ENCODE assay signal across 8 mouse cellular contexts in the genomic region with DNA sequence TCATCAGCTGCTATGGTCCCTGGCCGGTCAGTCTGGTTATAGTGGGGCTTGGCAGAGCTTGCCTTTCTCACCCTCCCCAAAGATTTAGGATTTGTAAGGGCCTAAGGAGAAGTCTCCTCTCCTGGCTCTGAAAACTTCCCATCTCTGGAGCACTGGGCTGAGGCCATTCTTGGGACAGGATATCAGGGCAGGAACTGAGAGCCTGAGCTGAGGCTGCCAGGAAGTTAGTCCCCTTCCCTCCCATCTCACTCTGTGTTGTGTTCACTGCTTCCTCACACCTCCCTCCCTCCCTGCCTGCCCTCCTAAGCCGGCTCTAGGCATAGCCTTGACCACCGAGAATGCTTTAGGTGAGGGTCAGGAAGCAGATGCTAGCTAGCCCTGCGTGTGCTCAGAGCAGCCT. TPM values are rescaled to one million over a fixed set of nuclear protein-coding genes. Genes with fewer than 3 reads are reported as not detected.
A peak's percentile ranks its signal among the peaks of the same experiment; 100 is the strongest.
DNase-seq lines count a peak whose midpoint lies in the region; ATAC-seq and TF ChIP-seq lines count a peak whose summit lies in the region.

No protein-coding gene starts in this region.

- H3K4me1 ChIP-seq in forebrain, embryonic 10.5 days: peaks cover 82% of the 10 kb centered on the region
- peaks cover 62% of the 10 kb centered on the region for H3K4me1 ChIP-seq in hindbrain, postnatal 0 days (ENCODE audit: insufficient read depth, low read length)
- H3K4me1 ChIP-seq in midbrain, embryonic 15.5 days: peaks cover 75% of the 10 kb centered on the region

- H3K27me3 ChIP-seq in forebrain, embryonic 10.5 days (ENCODE audit: poor library complexity, severe bottlenecking): no peaks in the 10 kb centered on the region
- H3K27me3 ChIP-seq in hindbrain, postnatal 0 days (ENCODE audit: insufficient read depth, low read length): no peaks in the 10 kb centered on the region
- no peaks in the 10 kb centered on the region for H3K27me3 ChIP-seq in midbrain, embryonic 15.5 days (replicated peaks)

- peak in 1 of 2 experiments; percentile 11 for DNase-seq in layer of hippocampus, adult 2 months (ENCODE audit: low spot score in 2 of 2)
- DNase-seq in layer of hippocampus, adult 18-20 months (ENCODE audit: low spot score in 2 of 2): no peak
- DNase-seq in forebrain, embryonic 10.5 days (ENCODE audit: extremely low spot score, low spot score): peak; percentile 42
- no peak for DNase-seq in hindbrain, postnatal 0 days (ENCODE audit: low spot score)
- no peak for DNase-seq in thymus, postnatal 25 days
- no peak for DNase-seq in layer of hippocampus, postnatal 36 days

- peaks cover 37% of the 10 kb centered on the region for H3K36me3 ChIP-seq in forebrain, embryonic 10.5 days (replicated peaks)
- H3K36me3 ChIP-seq in hindbrain, postnatal 0 days (ENCODE audit: insufficient read depth, low read length): peaks cover 11% of the 10 kb centered on the region
- peaks cover 4% of the 10 kb centered on the region; the same call in 1 of the 2 replicates for H3K36me3 ChIP-seq in midbrain, embryonic 15.5 days (replicated peaks)

- 5% methylated on average over 4 of the region's 4 CpGs for WGBS in forebrain, embryonic 10.5 days
- 11% methylated on average over 4 of the region's 4 CpGs for WGBS in hindbrain, postnatal 0 days
- WGBS in midbrain, embryonic 15.5 days: under 1% methylated on average over 4 of the region's 4 CpGs

- H3K4me2 ChIP-seq in hindbrain, postnatal 0 days (ENCODE audit: low read depth, low read length): peak overlapping the region; percentile 95
- H3K4me2 ChIP-seq in midbrain, embryonic 15.5 days: peak overlapping the region; percentile 83

- ATAC-seq in hindbrain, postnatal 0 days: no peak
- no peak for ATAC-seq in midbrain, embryonic 15.5 days (replicated peaks)
- ATAC-seq in inflammation-experienced regulatory T-cells, adult 6 months: no peak

- peak overlapping the region; percentile 95 for H3K9ac ChIP-seq in hindbrain, postnatal 0 days (replicated peaks; ENCODE audit: low read length)
- peak overlapping the region; percentile 97 for H3K9ac ChIP-seq in midbrain, embryonic 15.5 days

- TF ChIP-seq CTCF in layer of hippocampus, adult 2 months (conservative IDR thresholded peaks at IDR 0.05): no peak
- TF ChIP-seq CTCF in hindbrain, postnatal 0 days (IDR thresholded peaks at IDR 0.05; ENCODE audit: low read depth): no peak

- no peaks in the 10 kb centered on the region for H3K9me3 ChIP-seq in forebrain, embryonic 10.5 days
- no peaks in the 10 kb centered on the region for H3K9me3 ChIP-seq in hindbrain, postnatal 0 days (ENCODE audit: low read length)
- no peaks in the 10 kb centered on the region for H3K9me3 ChIP-seq in midbrain, embryonic 15.5 days

- peak overlapping the region; percentile 98 for H3K4me3 ChIP-seq in layer of hippocampus, adult 2 months
- H3K4me3 ChIP-seq in forebrain, embryonic 10.5 days: peak overlapping the region; percentile 85
- peak overlapping the region; percentile 77; the same call in 1 of the 2 replicates for H3K4me3 ChIP-seq in hindbrain, postnatal 0 days (ENCODE audit: low read length)
- H3K4me3 ChIP-seq in midbrain, embryonic 15.5 days: peak overlapping the region; percentile 89

- H3K27ac ChIP-seq in layer of hippocampus, adult 2 months: peak overlapping the region; percentile 95
- H3K27ac ChIP-seq in forebrain, embryonic 10.5 days: peak overlapping the region; percentile 96
- H3K27ac ChIP-seq in hindbrain, postnatal 0 days: peak overlapping the region; percentile 98
- H3K27ac ChIP-seq in midbrain, embryonic 15.5 days: peak overlapping the region; percentile 96

RNA-seq across cellular contexts. Expression of gene Pea15a, which starts 3.0 kb away (rescaled TPM):
- 100 to 1,000 TPM; 421 to 428 TPM for total RNA-seq in layer of hippocampus, adult 2 months (2021)
- total RNA-seq in layer of hippocampus, adult 18-20 months (2021): 100 to 1,000 TPM; 445 to 478 TPM
- 282 and 292 TPM in 2 replicates for polyA plus RNA-seq in forebrain, embryonic 10.5 days (2016; fragmentation: Nextera tagmentation; extraction: Ambion mirVana)
- total RNA-seq in hindbrain, postnatal 0 days (2014; rRNA removed): 289 and 309 TPM in 2 replicates
- 503 and 511 TPM in 2 replicates for polyA plus RNA-seq in hindbrain, postnatal 0 days (2015; fragmentation: Nextera tagmentation; extraction: Ambion mirVana)
- polyA plus RNA-seq in midbrain, embryonic 15.5 days (2015; fragmentation: Nextera tagmentation; extraction: Ambion mirVana): 437 and 473 TPM in 2 replicates
- 100 to 1,000 TPM; 418 to 426 TPM for total RNA-seq in layer of hippocampus, postnatal 36 days (2021)
- polyA plus RNA-seq in inflammation-experienced regulatory T-cells, adult 6 months (2017; shearing (Covaris generic)): 10 to 100 TPM; 46.0 to 50.6 (median 47.6) TPM

RNA-seq across cellular contexts. Expression of gene Casq1, which starts 16.1 kb away (rescaled TPM):
- under 1 TPM; 0.37 to 0.51 TPM for total RNA-seq in layer of hippocampus, adult 2 months (2021)
- under 1 TPM; 0.54 to 0.71 TPM for total RNA-seq in layer of hippocampus, adult 18-20 months (2021)
- 0.69 and 0.99 TPM in 2 replicates for polyA plus RNA-seq in forebrain, embryonic 10.5 days (2016; fragmentation: Nextera tagmentation; extraction: Ambion mirVana)
- total RNA-seq in hindbrain, postnatal 0 days (2014; rRNA removed): 0.78 and 2.4 TPM in 2 replicates
- polyA plus RNA-seq in hindbrain, postnatal 0 days (2015; fragmentation: Nextera tagmentation; extraction: Ambion mirVana): 1.7 and 2.0 TPM in 2 replicates
- polyA plus RNA-seq in midbrain, embryonic 15.5 days (2015; fragmentation: Nextera tagmentation; extraction: Ambion mirVana): 1.7 and 2.7 TPM in 2 replicates
- total RNA-seq in layer of hippocampus, postnatal 36 days (2021): under 1 TPM in 1 of 2 experiments, not detected in 1; 0.87 TPM
- not detected for polyA plus RNA-seq in inflammation-experienced regulatory T-cells, adult 6 months (2017; shearing (Covaris generic))

RNA-seq across cellular contexts. Expression of gene Atp1a4, which starts 54.6 kb away (rescaled TPM):
- not detected for total RNA-seq in layer of hippocampus, adult 2 months (2021)
- total RNA-seq in layer of hippocampus, adult 18-20 months (2021): not detected
- polyA plus RNA-seq in forebrain, embryonic 10.5 days (2016; fragmentation: Nextera tagmentation; extraction: Ambion mirVana): not detected in 2 replicates
- total RNA-seq in hindbrain, postnatal 0 days (2014; rRNA removed): 0.10 TPM in 1 of 2 replicates, not detected in the other
- polyA plus RNA-seq in hindbrain, postnatal 0 days (2015; fragmentation: Nextera tagmentation; extraction: Ambion mirVana): 0.05 TPM in 1 of 2 replicates, not detected in the other
- 0.05 TPM in 1 of 2 replicates, not detected in the other for polyA plus RNA-seq in midbrain, embryonic 15.5 days (2015; fragmentation: Nextera tagmentation; extraction: Ambion mirVana)
- not detected for total RNA-seq in layer of hippocampus, postnatal 36 days (2021)
- polyA plus RNA-seq in inflammation-experienced regulatory T-cells, adult 6 months (2017; shearing (Covaris generic)): not detected

RNA-seq across cellular contexts. Expression of gene Dcaf8, which starts 55.7 kb away (rescaled TPM):
- 100 to 1,000 TPM; 114 to 116 TPM for total RNA-seq in layer of hippocampus, adult 2 months (2021)
- 100 to 1,000 TPM; 111 to 115 TPM for total RNA-seq in layer of hippocampus, adult 18-20 months (2021)
- 132 and 138 TPM in 2 replicates for polyA plus RNA-seq in forebrain, embryonic 10.5 days (2016; fragmentation: Nextera tagmentation; extraction: Ambion mirVana)
- total RNA-seq in hindbrain, postnatal 0 days (2014; rRNA removed): 67.1 and 73.0 TPM in 2 replicates
- 73.1 and 79.1 TPM in 2 replicates for polyA plus RNA-seq in hindbrain, postnatal 0 days (2015; fragmentation: Nextera tagmentation; extraction: Ambion mirVana)
- polyA plus RNA-seq in midbrain, embryonic 15.5 days (2015; fragmentation: Nextera tagmentation; extraction: Ambion mirVana): 93.0 and 94.7 TPM in 2 replicates
- 100 to 1,000 TPM; 103 to 105 TPM for total RNA-seq in layer of hippocampus, postnatal 36 days (2021)
- 10 to 100 TPM; 46.7 to 99.2 (median 78.4) TPM for polyA plus RNA-seq in inflammation-experienced regulatory T-cells, adult 6 months (2017; shearing (Covaris generic))

RNA-seq across cellular contexts. Expression of gene Igsf8, which starts 57.9 kb away (rescaled TPM):
- 100 to 1,000 TPM; 255 to 257 TPM for total RNA-seq in layer of hippocampus, adult 2 months (2021)
- 100 to 1,000 TPM; 262 to 286 TPM for total RNA-seq in layer of hippocampus, adult 18-20 months (2021)
- polyA plus RNA-seq in forebrain, embryonic 10.5 days (2016; fragmentation: Nextera tagmentation; extraction: Ambion mirVana): 53.0 and 55.4 TPM in 2 replicates
- total RNA-seq in hindbrain, postnatal 0 days (2014; rRNA removed): 136 and 150 TPM in 2 replicates
- 90.2 and 90.8 TPM in 2 replicates for polyA plus RNA-seq in hindbrain, postnatal 0 days (2015; fragmentation: Nextera tagmentation; extraction: Ambion mirVana)
- polyA plus RNA-seq in midbrain, embryonic 15.5 days (2015; fragmentation: Nextera tagmentation; extraction: Ambion mirVana): 66.2 and 77.2 TPM in 2 replicates
- 100 to 1,000 TPM; 256 to 272 TPM for total RNA-seq in layer of hippocampus, postnatal 36 days (2021)
- 1 to 10 TPM; 3.8 to 5.4 (median 5.2) TPM for polyA plus RNA-seq in inflammation-experienced regulatory T-cells, adult 6 months (2017; shearing (Covaris generic))
